Mouse (Mus musculus) kidney, adult 11 months (tissue): ENCODE measurements at regions not wholly inside any gene's neighbourhood (a gene's known extent, or its start where the extent isn't known, plus 50 kb on each side); places are given as distances from the start of the nearest gene placed in this dataset.

Experiments
- DNase-seq: peaks from one replicate; pipeline ENCODE4 v3.0.0; 2022

DNA sequence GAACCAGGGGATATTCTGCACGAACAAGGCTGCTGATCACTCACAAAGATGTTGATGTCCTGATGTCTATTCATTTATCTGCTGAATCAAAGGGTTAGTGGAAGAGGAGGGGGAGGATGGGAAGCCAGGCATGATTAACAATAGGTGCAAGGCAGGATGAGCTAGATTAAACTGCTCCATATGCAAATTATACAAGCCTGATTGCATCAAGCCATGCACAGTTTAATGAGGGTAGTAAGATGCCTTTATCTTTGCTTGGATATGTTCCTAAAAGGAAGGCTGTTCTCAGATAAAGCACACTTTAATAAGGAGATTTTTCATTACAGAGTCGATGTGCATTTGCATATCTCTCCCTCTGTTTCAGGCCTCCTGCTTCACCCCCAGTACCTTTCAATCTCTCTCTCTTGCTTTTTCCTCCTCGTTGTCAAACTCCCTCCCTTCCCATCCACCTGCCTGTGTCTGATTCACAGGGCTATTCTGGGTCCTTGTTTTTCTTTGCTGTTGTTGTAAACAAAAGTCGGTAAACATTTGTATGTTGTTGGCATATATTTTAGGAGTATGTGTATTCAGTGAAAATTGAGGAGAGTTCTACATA is 615.8 kb upstream of the Nox3 start:
- no peak for DNase-seq

- no peak for DNase-seq
Measured at GRCm38 (mm10) chr17:4319141-4319540, 623.1 kb upstream of the Nox3 start.

DNA sequence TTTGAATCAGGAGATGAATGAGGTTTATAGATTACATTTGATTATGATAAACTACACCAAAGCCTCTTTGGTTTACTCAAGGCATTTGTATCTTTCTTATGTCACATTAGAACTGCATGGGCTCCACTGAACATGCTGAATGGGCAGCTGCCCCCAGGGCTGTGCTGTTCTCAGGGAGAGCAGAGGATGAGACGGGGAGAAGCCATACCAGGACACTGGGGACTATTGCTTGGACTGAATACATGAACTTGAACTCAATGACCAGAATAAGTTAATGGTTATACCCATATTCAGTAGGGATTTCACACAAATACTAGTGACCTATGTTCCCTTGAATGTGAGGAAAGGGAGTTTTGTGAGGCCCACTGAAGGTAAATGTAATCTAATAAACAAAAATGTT is 632.7 kb upstream of the Nox3 start:
- peak; percentile 7 for DNase-seq

DNA sequence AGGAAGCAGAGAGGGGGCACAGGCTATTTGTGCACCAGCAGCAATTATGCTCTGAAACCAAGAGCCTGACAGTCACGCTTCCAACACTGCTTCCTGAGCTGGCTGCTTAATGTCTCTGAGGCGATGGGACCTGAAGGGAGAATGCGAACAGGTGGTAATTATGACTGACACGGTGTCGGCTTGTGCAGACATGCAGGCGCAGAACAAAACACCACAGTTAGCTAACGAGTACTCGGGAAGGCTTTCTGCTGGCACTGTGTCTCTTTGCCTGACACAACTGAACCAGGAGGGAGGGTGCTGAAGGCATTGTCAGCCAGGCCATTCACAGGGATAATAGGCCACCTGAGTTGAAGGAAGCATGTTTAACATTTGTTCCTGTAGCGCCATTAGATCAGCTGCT is 635.6 kb upstream of the Nox3 start:
- no peak for DNase-seq

DNA sequence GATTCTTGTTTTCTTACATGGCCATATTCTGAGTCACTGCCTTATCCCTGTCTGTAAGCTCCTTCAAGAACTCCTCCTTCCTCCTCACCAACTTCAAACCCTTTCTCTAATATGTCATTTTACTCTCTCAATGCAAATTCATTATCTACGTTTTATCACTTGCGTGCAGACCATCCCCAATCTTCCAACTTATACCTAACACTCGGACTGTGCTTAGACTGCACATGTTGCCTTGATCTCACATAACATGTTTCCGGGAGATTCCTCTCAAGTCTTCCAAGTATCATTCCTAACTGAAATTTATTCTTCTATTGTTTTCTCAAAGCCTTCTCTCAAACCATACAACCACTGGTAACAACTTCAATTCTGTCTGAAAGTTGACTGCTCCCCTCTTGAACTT is 637.0 kb upstream of the Nox3 start:
- DNase-seq, result no peak

DNA sequence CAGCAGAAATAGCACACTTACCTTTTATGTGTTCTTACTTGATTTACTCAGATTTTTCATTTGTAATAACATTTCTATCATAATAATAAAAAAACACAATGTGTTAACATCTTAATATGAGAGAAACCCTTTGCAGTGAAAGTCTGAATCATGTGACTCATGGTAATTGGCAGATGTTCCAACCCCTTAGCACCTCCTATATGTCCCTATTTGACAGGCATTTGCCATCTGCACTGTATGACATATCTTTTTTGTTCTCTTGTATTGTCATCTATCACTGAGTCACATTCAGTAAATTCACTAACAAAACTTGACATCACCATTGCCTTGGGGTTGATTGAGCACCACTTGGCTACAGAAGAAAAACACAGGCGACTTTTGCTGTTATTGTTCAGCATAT is 641.1 kb upstream of the Arid1b start:
- DNase-seq, result no peak

DNA sequence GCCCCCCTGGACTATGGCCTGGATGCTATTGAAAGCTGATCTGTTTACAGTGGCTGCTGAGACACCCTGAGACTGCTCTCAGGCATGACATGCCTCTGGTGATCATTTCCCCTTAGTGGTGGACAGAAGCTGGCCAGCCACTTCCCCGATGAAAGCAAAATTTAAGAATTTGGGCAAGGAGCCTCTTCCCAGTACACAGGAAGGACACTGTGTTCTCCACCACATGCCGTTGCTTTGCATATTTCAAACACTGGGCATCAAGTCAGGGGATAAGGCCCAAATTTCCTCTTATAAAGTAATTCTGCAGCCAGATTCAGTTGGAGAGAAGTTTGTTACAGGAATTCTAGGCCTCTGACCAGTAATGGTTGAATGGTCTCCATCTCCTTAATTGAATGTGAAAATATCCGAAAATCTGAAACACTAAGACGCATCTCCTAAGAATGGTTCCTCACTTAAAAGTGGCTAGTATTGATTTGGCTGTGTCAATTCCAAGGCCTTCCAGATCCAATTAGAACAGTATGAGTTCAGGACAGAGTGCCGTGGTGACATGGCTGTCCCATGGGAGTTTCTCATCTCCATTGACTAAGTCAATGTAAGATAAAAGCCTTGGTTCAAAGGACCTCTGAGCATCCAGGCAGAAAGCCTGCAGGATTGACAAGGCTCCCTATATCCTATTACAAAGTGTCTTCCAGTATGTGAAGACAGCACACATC is 638.5 kb upstream of the Arid1b start:
- no peak for DNase-seq

DNA sequence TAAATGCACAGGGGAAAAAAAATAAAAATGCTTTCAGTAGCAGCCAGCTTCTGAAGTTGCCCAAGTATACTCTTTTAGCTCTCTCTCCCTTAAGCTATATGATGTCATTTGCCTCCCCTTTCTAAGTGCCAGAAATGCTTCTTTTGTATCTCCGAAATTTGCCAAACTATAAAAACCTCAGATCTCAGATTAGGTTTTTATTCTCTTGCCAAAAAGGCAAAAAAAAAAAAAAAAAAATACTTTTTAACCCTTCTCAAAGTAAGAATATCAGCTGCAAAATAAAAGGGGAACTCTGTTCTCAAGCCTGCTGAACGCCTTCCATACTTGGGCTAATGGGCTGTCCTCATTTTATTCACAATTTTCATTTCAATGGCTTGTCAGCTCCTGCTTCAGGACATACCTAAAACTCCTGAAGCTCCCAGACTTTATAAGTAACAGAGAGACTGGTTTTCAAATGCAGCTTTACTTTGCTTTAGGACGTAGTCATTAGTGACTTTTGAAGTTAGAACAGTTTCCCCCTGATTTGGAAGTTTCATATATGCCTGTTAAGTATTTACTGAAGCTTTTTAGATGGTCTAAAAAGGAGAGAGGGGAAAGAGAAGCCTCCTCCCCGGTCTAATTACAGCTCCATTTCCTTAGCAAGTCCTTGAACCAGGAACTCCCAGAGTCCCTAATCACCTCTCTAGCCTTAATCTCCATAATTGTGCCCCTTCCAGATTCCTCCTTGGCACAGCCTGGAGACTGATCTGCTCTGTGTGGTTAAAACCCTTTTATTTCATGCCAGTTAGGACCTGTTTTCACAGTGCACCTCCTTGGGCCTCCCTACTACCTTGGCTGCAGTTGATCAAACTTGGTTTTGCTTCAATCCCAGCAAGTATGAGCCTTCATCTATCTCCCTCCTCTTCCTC is 633.5 kb upstream of the Arid1b start:
- DNase-seq, result no peak

DNA sequence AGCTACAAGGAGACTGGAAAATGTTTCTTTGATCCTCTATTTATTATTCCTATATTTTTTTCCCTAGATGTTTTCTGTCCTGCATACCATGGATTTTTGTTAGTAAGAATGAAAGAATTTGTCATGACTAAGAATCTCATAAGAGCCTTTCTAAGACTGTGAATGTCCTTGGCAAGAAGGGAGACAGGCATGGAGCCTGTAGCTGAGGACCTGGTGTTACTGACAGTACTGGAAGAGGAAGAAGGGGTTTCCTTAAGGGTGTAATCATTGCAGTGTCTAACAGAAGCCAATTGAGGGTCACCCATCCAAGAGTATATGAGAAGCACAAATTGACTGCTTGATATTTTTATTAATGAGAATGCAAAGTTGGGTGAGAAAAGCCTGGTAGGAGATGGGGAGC is 628.3 kb upstream of the Arid1b start:
- no peak for DNase-seq

DNA sequence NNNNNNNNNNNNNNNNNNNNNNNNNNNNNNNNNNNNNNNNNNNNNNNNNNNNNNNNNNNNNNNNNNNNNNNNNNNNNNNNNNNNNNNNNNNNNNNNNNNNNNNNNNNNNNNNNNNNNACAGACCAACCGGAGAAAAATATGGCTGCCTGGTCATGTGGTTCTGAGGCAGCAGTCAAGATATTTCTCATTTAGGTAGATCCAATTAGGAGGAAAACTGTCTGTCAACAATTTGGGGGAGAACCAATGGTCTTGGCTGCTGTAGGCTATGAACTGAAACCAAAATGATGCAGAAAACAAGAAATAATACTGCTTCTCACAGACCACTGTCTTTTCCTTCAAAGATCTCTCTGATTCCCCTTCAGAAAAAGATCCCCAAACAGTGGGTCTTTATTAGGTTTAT is 613.7 kb upstream of the Arid1b start:
- DNase-seq, result no peak

DNA sequence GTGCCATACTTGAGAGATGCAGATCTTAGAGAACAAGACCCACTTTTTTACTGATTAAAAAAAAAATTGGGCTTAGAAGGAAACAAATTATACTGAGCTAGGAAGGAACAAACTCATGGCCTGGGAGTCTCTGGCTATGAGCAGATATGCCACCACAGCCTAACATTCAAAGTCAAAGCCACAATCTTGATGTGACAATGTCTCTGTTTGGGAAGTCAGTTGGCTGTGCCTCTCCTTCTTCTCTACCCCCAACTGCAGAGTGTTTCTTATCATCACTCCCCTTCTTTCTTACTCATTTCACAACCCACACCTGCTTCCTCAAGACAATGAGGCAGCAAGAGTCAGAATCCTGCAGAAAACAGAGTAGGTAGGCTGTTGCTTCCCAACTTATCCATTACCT is 613.3 kb upstream of the Arid1b start:
- no peak for DNase-seq

- DNase-seq, result no peak
Measured at GRCm38 (mm10) chr17:4381896-4382685, 612.0 kb upstream of the Arid1b start.

GRCm38 (mm10) chr17:4382716-4383115 is 611.4 kb upstream of the Arid1b start:
- DNase-seq, result no peak

DNA sequence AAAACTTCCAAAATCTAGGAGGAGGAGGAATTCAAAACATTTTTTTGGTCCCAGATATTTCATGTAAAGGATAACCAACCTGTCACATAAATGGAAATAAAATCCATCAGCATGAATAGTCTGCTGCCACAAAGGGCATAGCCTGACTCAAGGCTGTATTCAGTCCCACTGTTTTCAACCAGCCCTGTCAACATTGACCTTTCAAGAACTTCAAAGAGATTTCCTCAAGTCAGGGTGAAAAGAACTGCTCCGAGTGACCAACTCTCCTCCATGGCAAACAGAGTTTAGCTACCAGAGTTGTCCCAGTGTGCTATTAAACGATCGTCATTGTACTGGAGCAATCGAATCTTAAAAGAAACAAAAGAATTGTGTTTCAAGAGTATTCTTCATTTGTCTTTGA is 606.5 kb upstream of the Arid1b start:
- no peak for DNase-seq

DNA sequence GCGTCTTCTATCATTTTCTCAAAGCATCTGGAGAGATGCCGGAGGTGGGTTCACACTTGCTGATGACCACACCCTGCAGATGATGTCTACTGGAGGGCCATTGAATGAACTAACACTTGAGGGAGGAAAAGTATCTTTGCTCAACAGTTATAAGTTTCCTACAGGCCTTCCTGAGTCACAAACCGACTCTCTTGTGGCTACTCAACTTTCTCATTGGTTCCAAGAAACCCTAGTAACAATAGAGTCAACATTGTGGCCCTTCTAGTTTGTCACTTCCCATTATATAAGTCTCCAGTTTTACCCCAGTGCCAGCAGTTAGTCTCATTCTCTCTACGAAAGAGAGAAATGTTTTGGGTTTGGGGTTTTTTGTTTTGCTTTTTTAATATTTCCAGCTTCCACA is 604.1 kb upstream of the Arid1b start:
- DNase-seq, result no peak

DNA sequence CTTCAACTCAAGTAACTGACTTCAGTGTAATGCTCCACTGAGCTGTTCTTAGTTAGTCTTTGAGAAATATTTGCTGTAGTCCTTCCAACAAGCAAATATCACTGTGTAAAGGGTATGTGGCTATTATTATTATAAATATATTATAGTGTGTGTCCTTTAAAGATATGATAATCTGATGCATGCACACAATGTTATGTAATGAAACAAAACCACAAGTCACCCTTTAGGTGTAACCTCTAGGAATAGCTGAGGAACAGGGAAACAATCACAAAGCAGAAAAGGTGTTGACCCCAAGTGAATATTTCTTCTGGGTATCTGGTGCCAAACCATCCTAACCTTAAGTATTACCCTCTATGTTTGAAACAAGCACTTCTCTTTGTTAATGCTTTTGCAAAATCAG is 603.6 kb upstream of the Arid1b start:
- no peak for DNase-seq

GRCm38 (mm10) chr17:4391210-4391609 is 602.9 kb upstream of the Arid1b start:
- no peak for DNase-seq

DNA sequence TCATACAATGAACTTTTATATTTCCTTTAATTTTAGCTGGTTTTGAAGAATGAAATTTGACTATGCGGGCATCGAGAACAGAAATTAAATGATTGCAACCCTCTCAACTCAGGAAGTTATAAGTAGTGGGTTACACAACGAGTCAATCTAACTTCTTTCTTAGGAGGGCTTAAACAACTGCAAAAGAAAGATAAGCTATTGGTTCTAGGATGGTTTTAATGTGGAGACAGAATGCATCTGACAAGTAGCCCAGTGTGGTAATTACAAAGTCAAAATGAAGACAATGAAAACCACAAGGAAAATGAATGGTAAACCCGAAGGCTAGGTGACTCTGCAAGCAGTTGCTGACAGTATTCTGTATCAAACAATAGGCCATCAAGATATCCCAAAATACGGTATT is 598.0 kb upstream of the Arid1b start:
- no peak for DNase-seq

DNA sequence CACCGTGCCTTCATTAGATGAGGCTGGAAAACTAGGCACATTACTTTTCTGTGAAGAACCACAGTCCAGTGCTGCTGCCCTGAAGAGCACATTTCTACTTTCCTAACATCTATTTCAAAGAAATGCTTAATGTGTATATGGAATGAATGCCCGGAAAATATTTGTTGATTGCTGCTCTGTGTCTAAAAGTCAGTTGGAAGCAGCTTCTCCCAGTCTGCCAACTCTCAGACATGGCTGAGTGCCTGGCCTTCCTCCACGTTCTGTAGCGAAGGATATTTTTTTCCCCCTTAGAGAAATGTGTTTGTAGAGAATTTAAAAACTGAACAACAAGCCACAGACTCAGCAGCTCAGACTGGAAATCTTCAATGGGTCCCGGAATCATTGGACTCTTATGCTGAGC is 576.4 kb upstream of the Arid1b start:
- DNase-seq, result no peak

- no peak for DNase-seq
Measured at GRCm38 (mm10) chr17:4424451-4425168, 569.5 kb upstream of the Arid1b start.

DNA sequence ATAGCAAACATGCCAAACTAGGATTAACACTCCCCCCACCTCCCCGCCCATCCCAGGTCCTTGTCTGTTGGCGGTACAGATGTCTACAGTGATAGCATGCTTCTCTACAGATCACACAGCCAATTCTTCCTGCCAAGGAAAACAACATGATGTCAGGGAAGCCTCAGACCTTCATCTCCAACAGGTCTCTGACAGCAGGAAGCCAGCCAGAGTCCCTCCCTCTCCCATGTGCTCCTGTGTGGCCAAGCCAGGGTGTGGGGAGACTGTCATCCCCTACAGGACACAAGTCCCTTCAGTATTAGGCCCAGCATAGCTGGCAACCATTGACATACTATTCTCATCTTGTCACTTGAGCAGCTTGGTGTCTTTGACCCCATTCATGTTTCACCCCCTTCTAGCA is 568.8 kb upstream of the Arid1b start:
- DNase-seq, result no peak

GRCm38 (mm10) chr17:4429036-4429435 is 565.1 kb upstream of the Arid1b start:
- DNase-seq, result no peak

DNA sequence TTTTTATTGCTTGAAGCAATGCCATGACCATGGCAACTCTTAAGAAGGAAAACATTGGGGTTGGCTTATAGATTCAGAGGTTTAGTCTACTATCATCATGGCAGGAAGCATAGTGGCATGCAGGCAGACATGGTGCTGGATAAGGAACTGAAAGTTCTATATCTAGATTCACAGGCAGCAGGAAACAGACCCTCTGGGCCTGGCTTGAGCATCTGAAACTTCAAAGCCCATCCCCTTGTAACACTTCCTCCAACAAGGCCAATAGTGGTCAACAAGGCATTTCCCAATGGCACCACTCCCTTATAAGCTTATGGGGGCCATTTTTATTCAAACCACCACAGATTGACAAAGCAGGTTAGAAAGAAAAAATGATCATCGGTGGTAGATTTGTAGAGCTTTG is 548.5 kb upstream of the Arid1b start:
- no peak for DNase-seq
